Mouse (Mus musculus): ENCODE data around the gene Dnajc12.

- TF ChIP-seq CTCF (IDR thresholded peaks at IDR 0.05; ENCODE audit: low read depth) (no peak), EP300 (IDR thresholded peaks at IDR 0.05; ENCODE audit: low read depth) (no peak)
Observed at GRCm38 (mm10) chr10:63432887-63433286, 50.6 kb downstream of the Dnajc12 start.
